Mouse (Mus musculus): ENCODE measurements around the gene Ccdc9. TPM values are rescaled to one million over a fixed set of nuclear protein-coding genes. Genes with fewer than 3 reads are reported as not detected.
A peak's percentile ranks its signal among the peaks of the same experiment; 100 is the strongest.
"Not testable (repeated sequence)": the region's sequence is repeated elsewhere in the genome, so short reads cannot be mapped to it uniquely, and the experiment has no call there.

Gene Ccdc9
- polyA plus RNA-seq, 1 experiment from 2014 or later: 18.2 TPM

DNA sequence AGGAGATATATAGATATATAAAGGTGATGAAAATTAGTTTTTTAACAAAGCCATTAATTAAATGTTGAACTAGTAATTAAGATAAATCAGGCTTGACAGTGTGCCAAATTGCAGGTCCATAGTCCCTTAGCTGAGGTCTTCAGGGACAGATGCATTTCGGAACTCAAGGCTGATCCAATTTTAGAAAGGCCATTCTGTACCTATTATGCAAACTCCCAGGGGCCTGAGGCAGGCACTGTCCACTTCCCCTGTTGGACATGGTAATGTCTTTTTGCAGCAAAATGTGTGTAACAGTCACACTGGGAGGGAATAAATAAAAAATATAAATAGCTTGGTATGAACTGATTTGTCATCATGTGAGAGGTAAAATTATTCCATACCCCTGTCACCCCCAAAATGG is 15.5 kb downstream of the Ccdc9 start:
- peaks cover 11% of the 10 kb centered on the region; the same call in 1 of the 2 replicates for H3K4me1 ChIP-seq (replicated peaks; ENCODE audit: control insufficient read depth, insufficient read depth, low read length)
- 54% methylated on average over 1 of the region's 1 CpGs for WGBS
- no peak overlapping the region for H3K4me2 ChIP-seq (replicated peaks; ENCODE audit: low read depth, low read length)
- no peaks in the 10 kb centered on the region for H3K9me3 ChIP-seq (ENCODE audit: control insufficient read depth, low read length)
- H3K36me3 ChIP-seq (ENCODE audit: control insufficient read depth, insufficient read depth, low read length): no peaks in the 10 kb centered on the region
- ATAC-seq (ENCODE audit: low FRiP score) (no peak), DNase-seq (ENCODE audit: low spot score) (no peak)
- no peaks in the 10 kb centered on the region for H3K27me3 ChIP-seq (ENCODE audit: control insufficient read depth, insufficient read depth, low read length)
- no peak overlapping the region for H3K27ac ChIP-seq (ENCODE audit: low read depth, low read length)
- H3K4me3 ChIP-seq (ENCODE audit: low read depth, low read length): no peak overlapping the region
- no peak overlapping the region for H3K9ac ChIP-seq (ENCODE audit: low read depth, low read length)

DNA sequence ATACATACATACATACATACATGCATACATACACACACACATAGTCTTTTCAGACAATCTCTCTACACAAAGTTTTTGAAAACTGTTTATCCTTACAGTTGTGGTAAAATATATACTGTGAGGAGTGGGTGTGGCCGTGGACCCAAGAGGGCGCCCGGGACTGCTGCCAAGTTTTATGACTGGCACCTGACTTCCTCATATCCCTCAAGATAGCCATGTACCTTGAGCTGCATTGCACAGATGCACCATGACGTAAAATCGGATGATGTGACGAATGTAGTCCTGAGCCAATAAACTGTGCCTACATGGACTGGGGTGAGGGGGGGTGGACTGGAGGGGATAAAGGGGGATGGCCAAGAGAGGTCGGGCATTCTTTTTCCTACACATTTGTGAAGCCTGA is 20.0 kb downstream of the Ccdc9 start:
- not testable (repeated sequence) for H3K9ac ChIP-seq (ENCODE audit: low read depth, low read length); H3K4me1 ChIP-seq (replicated peaks; ENCODE audit: control insufficient read depth, insufficient read depth, low read length); H3K9me3 ChIP-seq (ENCODE audit: control insufficient read depth, low read length); DNase-seq (ENCODE audit: low spot score); H3K27ac ChIP-seq (ENCODE audit: low read depth, low read length); H3K4me2 ChIP-seq (replicated peaks; ENCODE audit: low read depth, low read length); H3K4me3 ChIP-seq (ENCODE audit: low read depth, low read length); H3K27me3 ChIP-seq (ENCODE audit: control insufficient read depth, insufficient read depth, low read length); H3K36me3 ChIP-seq (ENCODE audit: control insufficient read depth, insufficient read depth, low read length); ATAC-seq (ENCODE audit: low FRiP score)
- 85% methylated on average over 7 of the region's 7 CpGs for WGBS

GRCm38 (mm10) chr7:16265856-16266255 is 20.7 kb downstream of the Ccdc9 start:
- ATAC-seq (ENCODE audit: low FRiP score) (no peak), DNase-seq (ENCODE audit: low spot score) (no peak)
- Histone ChIP-seq H3K27ac (ENCODE audit: low read depth, low read length) (no peak overlapping the region), H3K9me3 (ENCODE audit: control insufficient read depth, low read length) (no peaks in the 10 kb centered on the region), H3K4me3 (ENCODE audit: low read depth, low read length) (no peak overlapping the region), H3K9ac (ENCODE audit: low read depth, low read length) (no peak overlapping the region), H3K4me2 (replicated peaks; ENCODE audit: low read depth, low read length) (no peak overlapping the region), H3K4me1 (replicated peaks; ENCODE audit: control insufficient read depth, insufficient read depth, low read length) (no peaks in the 10 kb centered on the region), H3K36me3 (ENCODE audit: control insufficient read depth, insufficient read depth, low read length) (no peaks in the 10 kb centered on the region), H3K27me3 (ENCODE audit: control insufficient read depth, insufficient read depth, low read length) (no peaks in the 10 kb centered on the region)
- WGBS: 90% methylated on average over 11 of the region's 11 CpGs

- H3K27ac ChIP-seq (ENCODE audit: low read depth, low read length): no peak overlapping the region
- no peaks in the 10 kb centered on the region for H3K36me3 ChIP-seq (ENCODE audit: control insufficient read depth, insufficient read depth, low read length)
- DNase-seq (ENCODE audit: low spot score): no peak
- H3K4me2 ChIP-seq (replicated peaks; ENCODE audit: low read depth, low read length): no peak overlapping the region
- no peak for ATAC-seq (ENCODE audit: low FRiP score)
- H3K9me3 ChIP-seq (ENCODE audit: control insufficient read depth, low read length): no peaks in the 10 kb centered on the region
- no peak overlapping the region for H3K9ac ChIP-seq (ENCODE audit: low read depth, low read length)
- WGBS: 79% methylated on average over 5 of the region's 5 CpGs
- no peaks in the 10 kb centered on the region for H3K4me1 ChIP-seq (replicated peaks; ENCODE audit: control insufficient read depth, insufficient read depth, low read length)
- H3K27me3 ChIP-seq (ENCODE audit: control insufficient read depth, insufficient read depth, low read length): no peaks in the 10 kb centered on the region
- no peak overlapping the region for H3K4me3 ChIP-seq (ENCODE audit: low read depth, low read length)
Observed at GRCm38 (mm10) chr7:16263843-16264242, 22.8 kb downstream of the Ccdc9 start.

DNA sequence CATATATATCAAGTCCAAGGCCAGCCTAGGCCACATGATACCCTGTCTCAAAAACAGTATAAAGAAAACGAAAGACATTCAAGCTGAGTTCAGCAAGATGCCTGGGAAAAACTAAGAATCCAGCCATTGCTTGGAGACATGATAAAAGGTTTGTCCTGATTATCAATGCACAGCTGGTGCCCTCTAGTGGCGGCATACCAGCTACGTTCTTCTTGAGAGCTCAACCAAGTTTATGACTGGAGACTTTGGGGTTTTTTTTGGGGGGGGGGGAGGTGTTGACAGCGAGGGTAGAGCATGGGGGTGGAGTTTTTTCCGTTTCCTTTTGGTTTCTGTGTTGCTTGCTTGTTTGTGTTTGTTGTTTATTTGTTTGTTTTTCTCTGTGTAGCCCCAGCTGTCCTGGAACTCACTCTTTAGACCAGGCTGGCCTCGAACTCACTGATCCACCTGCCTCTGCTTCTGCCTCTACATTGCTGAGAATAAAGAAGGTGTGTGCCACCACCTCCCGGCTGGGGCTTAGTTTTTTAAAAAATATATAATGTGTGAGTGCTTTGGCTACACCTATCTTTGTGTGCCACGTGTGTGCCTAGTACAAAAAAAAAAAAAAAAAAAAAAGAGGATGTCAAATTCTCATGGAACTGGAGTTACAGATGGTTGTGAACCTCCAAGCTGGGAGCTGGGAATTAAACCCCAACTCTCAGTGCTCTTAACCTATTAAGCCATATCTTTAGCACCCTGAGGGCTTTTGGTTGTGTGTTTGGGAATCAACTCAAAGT is 23.4 kb downstream of the Ccdc9 start:
- H3K9me3 ChIP-seq (ENCODE audit: control insufficient read depth, low read length): no peaks in the 10 kb centered on the region
- no peak overlapping the region for H3K4me3 ChIP-seq (ENCODE audit: low read depth, low read length)
- ATAC-seq (ENCODE audit: low FRiP score) (no peak), DNase-seq (ENCODE audit: low spot score) (peak; percentile 85)
- H3K27ac ChIP-seq (ENCODE audit: low read depth, low read length): no peak overlapping the region
- 35% methylated on average over 8 of the region's 8 CpGs for WGBS
- H3K27me3 ChIP-seq (ENCODE audit: control insufficient read depth, insufficient read depth, low read length): no peaks in the 10 kb centered on the region
- no peak overlapping the region for H3K9ac ChIP-seq (ENCODE audit: low read depth, low read length)
- H3K4me1 ChIP-seq (replicated peaks; ENCODE audit: control insufficient read depth, insufficient read depth, low read length): no peaks in the 10 kb centered on the region
- H3K36me3 ChIP-seq (ENCODE audit: control insufficient read depth, insufficient read depth, low read length): no peaks in the 10 kb centered on the region
- H3K4me2 ChIP-seq (replicated peaks; ENCODE audit: low read depth, low read length): no peak overlapping the region

DNA sequence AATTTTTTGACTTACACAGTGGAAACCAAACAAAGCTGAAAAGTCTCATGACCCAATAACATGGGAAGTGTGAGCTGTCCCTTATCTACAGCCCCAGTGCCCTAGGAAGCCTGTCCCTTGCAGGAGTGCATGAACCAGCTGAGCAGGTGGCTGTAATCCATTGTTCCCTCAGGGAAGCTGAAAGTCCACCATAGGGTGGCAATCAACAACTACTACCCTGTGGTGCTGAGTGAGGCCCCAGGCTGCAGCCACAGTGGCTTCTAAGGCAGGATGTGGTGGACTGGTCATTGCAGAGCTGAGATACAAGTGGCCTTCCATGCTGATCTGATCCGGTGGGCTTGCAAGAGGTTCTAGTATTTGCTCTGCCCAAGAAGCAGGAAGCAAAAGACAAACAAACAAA is 25.5 kb downstream of the Ccdc9 start:
- H3K9me3 ChIP-seq (ENCODE audit: control insufficient read depth, low read length): no peaks in the 10 kb centered on the region
- H3K4me3 ChIP-seq (ENCODE audit: low read depth, low read length): no peak overlapping the region
- no peaks in the 10 kb centered on the region for H3K27me3 ChIP-seq (ENCODE audit: control insufficient read depth, insufficient read depth, low read length)
- no peak overlapping the region for H3K27ac ChIP-seq (ENCODE audit: low read depth, low read length)
- no peaks in the 10 kb centered on the region for H3K36me3 ChIP-seq (ENCODE audit: control insufficient read depth, insufficient read depth, low read length)
- 61% methylated on average over 1 of the region's 1 CpGs for WGBS
- ATAC-seq (ENCODE audit: low FRiP score): no peak
- H3K4me2 ChIP-seq (replicated peaks; ENCODE audit: low read depth, low read length): no peak overlapping the region
- no peaks in the 10 kb centered on the region for H3K4me1 ChIP-seq (replicated peaks; ENCODE audit: control insufficient read depth, insufficient read depth, low read length)
- H3K9ac ChIP-seq (ENCODE audit: low read depth, low read length): no peak overlapping the region
- no peak for DNase-seq (ENCODE audit: low spot score)

- Histone ChIP-seq H3K4me2 (replicated peaks; ENCODE audit: low read depth, low read length) (no peak within 1 kb of the TSS), H3K36me3 (ENCODE audit: control insufficient read depth, insufficient read depth, low read length) (no peaks in the 10 kb centered on the region), H3K27ac (ENCODE audit: low read depth, low read length) (no peak within 1 kb of the TSS), H3K9ac (ENCODE audit: low read depth, low read length) (no peak within 1 kb of the TSS), H3K27me3 (ENCODE audit: control insufficient read depth, insufficient read depth, low read length) (no peaks in the 10 kb centered on the region), H3K9me3 (ENCODE audit: control insufficient read depth, low read length) (no peaks in the 10 kb centered on the region), H3K4me3 (ENCODE audit: low read depth, low read length) (no peak within 1 kb of the TSS), H3K4me1 (replicated peaks; ENCODE audit: control insufficient read depth, insufficient read depth, low read length) (no peaks in the 10 kb centered on the region)
- no peak for ATAC-seq (ENCODE audit: low FRiP score)
- WGBS: 90% methylated on average over 5 of the region's 5 CpGs
- no peak for DNase-seq (ENCODE audit: low spot score)
Observed at GRCm38 (mm10) chr7:16259110-16259590, 27.4 kb downstream of the Ccdc9 start, which contains the start of gene C5ar1. Gene C5ar1 (minus strand): TSS chr7:16259540.

DNA sequence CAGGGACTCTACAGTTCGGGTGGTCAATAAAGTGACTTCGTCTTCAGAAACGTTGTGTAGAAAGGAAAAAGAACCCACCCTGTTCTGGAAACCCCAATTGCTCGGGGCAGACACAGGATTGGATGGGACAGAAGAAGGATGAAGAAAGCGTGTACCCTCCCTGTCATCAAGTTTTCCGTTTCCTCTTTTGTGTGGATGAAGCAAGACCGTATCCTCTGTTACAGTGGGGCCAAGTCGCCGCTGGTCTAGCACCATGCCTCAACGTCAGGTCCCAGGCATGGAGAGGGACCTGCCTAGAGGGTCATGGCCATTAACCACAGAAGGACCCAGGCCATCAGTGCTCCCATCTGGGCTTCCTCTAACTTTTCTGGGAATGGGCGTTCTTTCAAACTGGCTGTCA is 28.8 kb downstream of the Ccdc9 start:
- Histone ChIP-seq H3K9ac (ENCODE audit: low read depth, low read length) (no peak overlapping the region), H3K4me3 (ENCODE audit: low read depth, low read length) (no peak overlapping the region), H3K36me3 (ENCODE audit: control insufficient read depth, insufficient read depth, low read length) (no peaks in the 10 kb centered on the region), H3K4me1 (replicated peaks; ENCODE audit: control insufficient read depth, insufficient read depth, low read length) (no peaks in the 10 kb centered on the region), H3K4me2 (replicated peaks; ENCODE audit: low read depth, low read length) (no peak overlapping the region), H3K9me3 (ENCODE audit: control insufficient read depth, low read length) (no peaks in the 10 kb centered on the region), H3K27ac (ENCODE audit: low read depth, low read length) (no peak overlapping the region), H3K27me3 (ENCODE audit: control insufficient read depth, insufficient read depth, low read length) (no peaks in the 10 kb centered on the region)
- DNase-seq (ENCODE audit: low spot score): no peak
- 91% methylated on average over 11 of the region's 11 CpGs for WGBS
- no peak for ATAC-seq (ENCODE audit: low FRiP score)

DNA sequence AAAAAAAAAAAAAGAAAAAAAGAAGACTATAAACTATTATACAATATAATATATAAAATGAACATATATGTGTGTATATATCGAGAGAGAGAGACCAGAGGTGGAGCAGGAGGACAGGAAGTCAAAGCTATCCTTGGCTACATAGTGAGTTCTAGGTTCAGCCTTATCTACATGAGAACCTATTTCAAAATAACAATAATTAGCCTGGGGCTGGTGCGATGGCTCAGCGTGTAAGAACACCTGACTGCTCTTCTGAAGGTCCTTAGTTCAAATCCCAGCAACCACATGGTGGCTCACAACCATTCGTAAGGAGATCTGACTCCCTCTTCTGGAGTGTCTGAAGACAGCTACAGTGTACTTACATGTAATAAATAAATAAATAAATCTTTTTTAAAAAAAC is 30.6 kb downstream of the Ccdc9 start:
- WGBS: 87% methylated on average over 4 of the region's 4 CpGs
- ATAC-seq (ENCODE audit: low FRiP score): not testable (repeated sequence)

More for the DNA sequence above, 30.6 kb downstream of the Ccdc9 start:
- DNase-seq (ENCODE audit: low spot score); H3K4me1 ChIP-seq (replicated peaks; ENCODE audit: control insufficient read depth, insufficient read depth, low read length); H3K27ac ChIP-seq (ENCODE audit: low read depth, low read length); H3K27me3 ChIP-seq (ENCODE audit: control insufficient read depth, insufficient read depth, low read length); H3K4me3 ChIP-seq (ENCODE audit: low read depth, low read length); H3K36me3 ChIP-seq (ENCODE audit: control insufficient read depth, insufficient read depth, low read length); H3K4me2 ChIP-seq (replicated peaks; ENCODE audit: low read depth, low read length); H3K9ac ChIP-seq (ENCODE audit: low read depth, low read length); H3K9me3 ChIP-seq (ENCODE audit: control insufficient read depth, low read length): not testable (repeated sequence)

Measured in hindbrain, embryonic 11.5 days (tissue).